Mouse (Mus musculus) liver, embryonic 13.5 days (tissue): ENCODE data around the gene Tmbim6. TPM values are rescaled to one million over a fixed set of nuclear protein-coding genes. Genes with fewer than 3 reads are reported as not detected.
"Not testable (repeated sequence)": the region's sequence is repeated elsewhere in the genome, so short reads cannot be mapped to it uniquely, and the experiment has no call there.

ENCODE experiments used
- ATAC-seq: fragments of 200-750 bp; cut with Nextera tagmentation; 2 replicates; pipeline ENCODE4 v1.8.0; 2017; ENCODE audit warnings: low read depth, mild to moderate bottlenecking, moderate number of reproducible peaks, moderate library complexity
- DNase-seq: peaks from one replicate; pipeline ENCODE4 v3.0.0; 2022
- H3K27ac ChIP-seq: fragments of 300-500 bp; sonication (generic); 2 replicates; pipeline ENCODE4 v1.5.1; 2015; ENCODE audit warnings: moderate library complexity, mild to moderate bottlenecking, inconsistent platforms
- H3K27me3 ChIP-seq: fragments of 300-500 bp; sonication (generic); 2 replicates; pipeline ENCODE4 v1.6.1; 2015; ENCODE audit warnings: mild to moderate bottlenecking, inconsistent platforms
- H3K36me3 ChIP-seq: fragments of 300-500 bp; sonication (generic); 2 replicates; pipeline ENCODE4 v1.6.1; 2015; ENCODE audit warnings: mild to moderate bottlenecking, inconsistent platforms
- H3K4me1 ChIP-seq: fragments of 300-500 bp; sonication (generic); replicated peaks from 2 replicates; pipeline ENCODE4 v1.6.1; 2015; ENCODE audit warnings: inconsistent platforms
- H3K4me2 ChIP-seq: fragments of 300-500 bp; sonication (generic); 2 replicates; pipeline ENCODE4 v1.6.1; 2015; ENCODE audit warnings: inconsistent platforms, mild to moderate bottlenecking, moderate library complexity
- H3K4me3 ChIP-seq: fragments of 300-500 bp; sonication (generic); replicated peaks from 2 replicates; pipeline ENCODE4 v1.5.1; 2015; ENCODE audit warnings: mild to moderate bottlenecking, inconsistent platforms
- H3K9ac ChIP-seq: fragments of 300-500 bp; sonication (generic); 2 replicates; pipeline ENCODE4 v1.6.1; 2015; ENCODE audit warnings: mild to moderate bottlenecking, inconsistent platforms
- H3K9me3 ChIP-seq: fragments of 300-500 bp; sonication (generic); replicated peaks from 2 replicates; pipeline ENCODE4 v1.6.1; 2016; ENCODE audit warnings: inconsistent platforms
- WGBS: fragments of 180-500 bp; shearing (Covaris S2); methylation state at CpG from one replicate; pipeline ENCODE4 v1.1.7; 2015; ENCODE audit not compliant: insufficient replicate concordance; 5-methylcytosine and 5-hydroxymethylcytosine counted together
- polyA plus RNA-seq: library from polyadenylated mRNA; unstranded; fragments of >200 nt; fragmentation: Nextera tagmentation; extraction: Ambion mirVana; gene quantifications from 2 replicates; pipeline ENCODE4 v1.2.1, GENCODE M21; 2015

Tmbim6 gene
- polyA plus RNA-seq, 1 experiment from 2014 or later: 188 TPM

GRCm38 (mm10) chr15:99438966-99439698 lies 46.5 kb downstream of the Tmbim6 start:
- no peak for ATAC-seq
- 71% methylated on average over 8 of the region's 8 CpGs for WGBS
- Histone ChIP-seq H3K27ac (no peak overlapping the region), H3K9ac (no peak overlapping the region), H3K36me3 (no peaks in the 10 kb centered on the region), H3K9me3 (no peaks in the 10 kb centered on the region), H3K27me3 (no peaks in the 10 kb centered on the region), H3K4me1 (peaks cover 34% of the 10 kb centered on the region), H3K4me2 (no peak overlapping the region), H3K4me3 (no peak overlapping the region)
- no peak for DNase-seq

- Histone ChIP-seq H3K9me3 (no peaks in the 10 kb centered on the region), H3K4me3 (no peak overlapping the region), H3K9ac (no peak overlapping the region), H3K27me3 (no peaks in the 10 kb centered on the region), H3K4me2 (no peak overlapping the region), H3K4me1 (peaks cover 30% of the 10 kb centered on the region), H3K36me3 (no peaks in the 10 kb centered on the region), H3K27ac (peak overlapping the region; percentile 45; the same call in 1 of the 2 replicates)
- DNase-seq: no peak
- ATAC-seq: peak; percentile 57
- WGBS: 34% methylated on average over 2 of the region's 2 CpGs
Measured at GRCm38 (mm10) chr15:99440112-99440815, 47.6 kb downstream of the Tmbim6 start.

DNA sequence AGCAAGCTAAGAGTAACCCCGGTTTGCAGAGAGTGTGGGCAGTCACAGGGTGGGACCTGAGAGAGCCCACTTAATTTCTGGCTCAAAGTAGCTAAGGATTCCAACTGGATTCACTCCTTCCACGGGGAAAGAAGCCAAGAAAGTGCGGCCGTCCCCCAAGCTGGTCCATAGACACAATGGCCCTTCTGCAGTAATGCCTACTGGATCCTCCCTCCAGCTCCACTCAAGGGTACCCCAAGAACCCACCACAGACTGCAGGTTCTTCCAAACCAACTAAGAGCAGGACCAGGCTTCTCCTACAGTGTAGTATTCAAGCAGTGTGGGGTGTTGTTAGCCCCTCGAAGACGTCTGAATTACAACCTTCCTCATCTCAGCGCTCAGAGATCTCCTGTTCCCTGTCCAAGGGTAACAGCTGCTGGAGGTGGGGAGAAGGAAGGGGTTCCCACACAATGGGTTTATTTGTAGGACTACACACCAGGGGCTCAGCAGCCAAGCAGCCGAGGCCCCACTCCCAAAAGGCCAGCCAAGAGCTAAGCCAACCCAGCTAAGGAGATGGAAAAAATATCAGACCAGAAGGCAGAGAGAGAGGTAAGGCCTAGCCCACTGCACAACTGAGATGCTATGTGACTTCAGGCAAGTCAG lies 48.3 kb downstream of the Tmbim6 start:
- Histone ChIP-seq H3K4me3 (no peak overlapping the region), H3K9ac (no peak overlapping the region), H3K27me3 (no peaks in the 10 kb centered on the region), H3K27ac (peak overlapping the region; percentile 45), H3K4me1 (peaks cover 30% of the 10 kb centered on the region), H3K36me3 (no peaks in the 10 kb centered on the region), H3K9me3 (no peaks in the 10 kb centered on the region), H3K4me2 (no peak overlapping the region)
- ATAC-seq (no peak), DNase-seq (no peak)
- 66% methylated on average over 8 of the region's 8 CpGs for WGBS

- Histone ChIP-seq H3K9me3 (no peaks in the 10 kb centered on the region), H3K4me3 (no peak overlapping the region), H3K4me2 (no peak overlapping the region), H3K9ac (no peak overlapping the region), H3K36me3 (no peaks in the 10 kb centered on the region), H3K27ac (no peak overlapping the region), H3K27me3 (no peaks in the 10 kb centered on the region), H3K4me1 (peaks cover 26% of the 10 kb centered on the region)
- 61% methylated on average over 7 of the region's 7 CpGs for WGBS
- ATAC-seq: no peak
- DNase-seq: no peak
Measured at GRCm38 (mm10) chr15:99442358-99442757, 49.7 kb downstream of the Tmbim6 start.

DNA sequence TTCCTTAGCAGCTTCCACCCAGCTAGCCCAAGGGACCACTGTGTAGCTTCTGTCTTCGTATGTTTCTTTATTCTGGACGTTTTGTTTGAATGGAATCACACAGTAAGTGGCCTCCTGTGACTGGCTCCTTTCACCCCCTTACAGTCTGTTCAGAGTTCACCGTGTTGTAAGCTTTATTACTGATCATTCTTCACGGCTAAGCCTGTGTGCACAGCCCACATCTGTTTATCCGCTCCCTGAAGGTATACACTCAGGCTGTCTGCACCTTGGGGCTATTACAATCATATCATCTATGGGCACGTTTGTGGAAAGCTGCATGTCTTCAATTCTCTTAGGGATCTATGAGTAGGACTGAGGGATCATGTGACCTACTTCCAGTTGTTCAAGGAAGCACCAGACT lies 52.9 kb downstream of the Tmbim6 start:
- ATAC-seq: no peak
- no peak for DNase-seq
- no peak overlapping the region for H3K4me3 ChIP-seq
- no peak overlapping the region for H3K4me2 ChIP-seq
- no peaks in the 10 kb centered on the region for H3K9me3 ChIP-seq
- peaks cover 46% of the 10 kb centered on the region for H3K4me1 ChIP-seq
- no peak overlapping the region for H3K27ac ChIP-seq
- H3K36me3 ChIP-seq: no peaks in the 10 kb centered on the region
- no peaks in the 10 kb centered on the region for H3K27me3 ChIP-seq
- 68% methylated on average over 6 of the region's 6 CpGs for WGBS
- no peak overlapping the region for H3K9ac ChIP-seq

DNA sequence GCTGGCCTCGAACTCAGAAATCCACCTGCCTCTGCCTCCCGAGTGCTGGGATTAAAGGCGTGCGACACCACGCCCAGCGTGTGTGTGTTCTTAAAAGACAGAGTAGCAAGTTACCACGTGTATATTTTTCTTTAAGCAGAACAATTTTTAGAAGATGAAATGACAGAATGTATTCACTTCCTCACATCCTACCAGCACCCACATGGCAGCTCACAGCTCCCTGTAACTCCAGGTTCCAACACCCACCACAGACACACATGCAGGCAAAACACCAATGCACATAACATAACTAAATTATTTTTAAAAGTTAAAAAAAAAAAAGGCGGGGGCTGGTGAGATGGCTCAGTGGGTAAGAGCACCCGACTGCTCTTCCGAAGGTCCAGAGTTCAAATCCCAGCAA lies 53.5 kb downstream of the Tmbim6 start:
- H3K4me2 ChIP-seq, H3K27ac ChIP-seq, H3K27me3 ChIP-seq, ATAC-seq, H3K36me3 ChIP-seq, H3K4me3 ChIP-seq, H3K9me3 ChIP-seq, DNase-seq, H3K9ac ChIP-seq: not testable (repeated sequence)
- peaks cover 44% of the 10 kb centered on the region for H3K4me1 ChIP-seq
- 81% methylated on average over 10 of the region's 10 CpGs for WGBS

GRCm38 (mm10) chr15:99449131-99449750 lies 56.6 kb downstream of the Tmbim6 start:
- H3K9ac ChIP-seq: 0 out of 2 replicates have a peak overlapping the region, but pooled peaks have one; percentile 13
- peak overlapping the region; percentile 62 for H3K27ac ChIP-seq

DNA sequence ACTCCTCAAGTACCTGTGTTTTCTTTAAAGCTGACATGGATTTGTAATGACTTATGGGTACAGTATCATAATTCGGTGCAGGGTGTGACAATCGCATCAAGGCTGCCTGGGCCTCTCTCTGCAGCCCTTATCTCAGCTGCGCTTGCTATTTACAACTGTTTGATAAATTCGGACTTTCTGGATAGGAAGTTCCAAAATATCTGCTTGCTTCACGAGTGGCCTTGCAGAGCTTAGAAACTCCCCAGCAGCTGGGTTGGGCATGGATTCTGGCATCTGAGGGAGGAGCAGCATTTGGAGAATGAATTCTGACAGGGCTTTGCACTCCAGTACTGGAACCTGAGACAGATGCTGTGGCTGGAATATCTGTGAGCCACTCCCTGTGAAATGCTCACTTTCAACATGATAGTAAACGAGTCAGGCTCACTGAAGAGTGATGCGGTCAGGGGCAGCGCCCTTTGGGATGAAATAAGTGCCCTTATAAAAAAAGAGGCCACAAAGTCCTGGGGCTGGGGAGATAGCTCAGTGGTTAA lies 57.1 kb downstream of the Tmbim6 start:
- Histone ChIP-seq H3K9ac (0 out of 2 replicates have a peak overlapping the region, but pooled peaks have one; percentile 13), H3K9me3 (no peaks in the 10 kb centered on the region), H3K36me3 (no peaks in the 10 kb centered on the region), H3K27me3 (no peaks in the 10 kb centered on the region), H3K4me2 (peak overlapping the region; percentile 53), H3K4me1 (peaks cover 42% of the 10 kb centered on the region), H3K4me3 (0 out of 2 replicates have a peak overlapping the region, but pooled peaks have one; percentile 14), H3K27ac (peak overlapping the region; percentile 62)
- ATAC-seq (peak; percentile 78), DNase-seq (peak; percentile 31)
- WGBS: 22% methylated on average over 8 of the region's 8 CpGs

More at GRCm38 (mm10) chr15:99449131-99449750, 56.6 kb downstream of the Tmbim6 start:
- H3K9me3 ChIP-seq: no peaks in the 10 kb centered on the region
- DNase-seq: no peak
- H3K4me2 ChIP-seq: peak overlapping the region; percentile 53
- H3K27me3 ChIP-seq: no peaks in the 10 kb centered on the region
- H3K36me3 ChIP-seq: no peaks in the 10 kb centered on the region
- H3K4me1 ChIP-seq: peaks cover 42% of the 10 kb centered on the region
- ATAC-seq: peak; percentile 33
- 24% methylated on average over 9 of the region's 9 CpGs for WGBS
- H3K4me3 ChIP-seq: no peak overlapping the region

DNA sequence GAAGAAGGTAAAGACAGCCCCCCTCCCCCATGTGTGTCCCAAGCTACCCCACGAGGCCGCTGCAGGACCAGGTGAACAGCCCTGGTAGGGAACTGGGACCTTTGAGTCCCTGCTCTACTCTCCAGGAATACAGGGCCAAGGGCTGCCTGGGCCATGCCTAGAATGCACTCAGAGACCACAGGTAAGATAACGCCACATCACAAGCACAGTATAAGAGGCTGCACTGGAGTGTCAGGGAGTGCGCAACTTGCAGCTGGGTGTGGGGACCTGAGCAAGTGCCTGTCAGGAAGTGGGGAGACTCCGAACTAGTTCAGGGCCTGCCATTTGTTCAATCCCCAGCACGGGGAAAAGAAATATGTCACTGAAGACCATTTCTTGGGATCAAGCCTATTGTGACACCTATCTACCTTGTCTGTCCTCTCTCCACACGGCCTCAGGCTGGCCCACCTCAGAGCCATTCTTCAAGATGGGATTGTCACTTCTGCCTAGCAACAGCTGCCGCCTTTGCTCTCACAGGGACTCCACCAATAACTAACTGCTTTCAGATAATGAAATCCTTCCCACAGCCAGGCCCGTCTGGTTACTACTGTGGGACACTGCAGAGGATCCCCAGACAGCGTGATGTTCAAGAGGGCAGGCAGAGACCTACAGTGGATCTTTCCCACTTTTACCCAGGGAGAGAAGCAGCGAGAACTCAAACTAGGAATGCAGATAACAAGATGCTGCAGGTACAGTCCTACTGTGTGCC lies 60.6 kb downstream of the Tmbim6 start:
- H3K4me1 ChIP-seq: peaks cover 57% of the 10 kb centered on the region
- 67% methylated on average over 11 of the region's 11 CpGs for whole genome bisulfite sequencing
- H3K4me3 ChIP-seq: no peak overlapping the region

DNA sequence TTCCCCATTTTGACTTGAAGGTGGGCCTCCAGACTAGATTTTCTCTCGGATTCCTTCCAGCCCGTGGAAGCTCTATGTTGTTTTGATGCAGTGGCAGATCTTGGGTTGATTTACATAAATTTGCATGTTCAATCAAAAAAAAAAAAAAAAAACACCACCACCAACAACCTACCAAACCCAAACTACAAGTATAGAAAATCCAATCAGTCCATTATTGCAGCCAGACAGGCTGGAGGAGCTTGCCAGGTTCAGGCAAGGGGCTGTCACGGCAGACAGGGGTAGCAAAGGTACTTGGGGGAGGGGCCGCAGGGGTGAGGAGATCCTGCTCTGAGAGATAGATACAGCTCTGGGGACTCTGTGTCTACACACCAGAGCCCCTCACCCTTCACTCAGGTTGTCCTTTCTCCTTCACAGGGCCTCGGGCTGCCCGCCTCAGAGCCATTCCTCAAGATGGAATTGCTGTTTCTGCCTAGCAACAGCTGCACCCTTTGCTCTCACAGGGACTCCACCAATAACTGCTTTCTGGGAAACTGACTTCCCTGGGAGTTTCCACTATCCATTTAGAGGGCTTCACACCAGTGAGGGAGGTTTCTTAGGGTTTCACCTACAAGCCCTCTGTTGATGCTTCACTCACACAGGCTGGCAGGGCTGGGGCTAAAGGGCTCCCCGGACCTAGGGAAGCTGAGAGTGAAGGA lies 62.0 kb downstream of the Tmbim6 start:
- no peak overlapping the region for H3K4me3 ChIP-seq
- no peak overlapping the region for H3K9ac ChIP-seq
- WGBS: 77% methylated on average over 7 of the region's 7 CpGs

More for the DNA sequence above, 60.6 kb downstream of the Tmbim6 start:
- Histone ChIP-seq H3K27ac (no peak overlapping the region), H3K9ac (no peak overlapping the region), H3K27me3 (peaks cover 15% of the 10 kb centered on the region), H3K4me2 (no peak overlapping the region), H3K9me3 (no peaks in the 10 kb centered on the region), H3K36me3 (no peaks in the 10 kb centered on the region)
- DNase-seq: no peak
- ATAC-seq: no peak

More for the DNA sequence above, 62.0 kb downstream of the Tmbim6 start:
- Histone ChIP-seq H3K27ac (no peak overlapping the region), H3K36me3 (no peaks in the 10 kb centered on the region), H3K9me3 (no peaks in the 10 kb centered on the region), H3K27me3 (peaks cover 15% of the 10 kb centered on the region), H3K4me2 (no peak overlapping the region), H3K4me1 (peaks cover 47% of the 10 kb centered on the region)
- ATAC-seq (no peak), DNase-seq (no peak)
